Mouse (Mus musculus): ENCODE measurements around the gene Ascc3.

Gene Ascc3

DNA sequence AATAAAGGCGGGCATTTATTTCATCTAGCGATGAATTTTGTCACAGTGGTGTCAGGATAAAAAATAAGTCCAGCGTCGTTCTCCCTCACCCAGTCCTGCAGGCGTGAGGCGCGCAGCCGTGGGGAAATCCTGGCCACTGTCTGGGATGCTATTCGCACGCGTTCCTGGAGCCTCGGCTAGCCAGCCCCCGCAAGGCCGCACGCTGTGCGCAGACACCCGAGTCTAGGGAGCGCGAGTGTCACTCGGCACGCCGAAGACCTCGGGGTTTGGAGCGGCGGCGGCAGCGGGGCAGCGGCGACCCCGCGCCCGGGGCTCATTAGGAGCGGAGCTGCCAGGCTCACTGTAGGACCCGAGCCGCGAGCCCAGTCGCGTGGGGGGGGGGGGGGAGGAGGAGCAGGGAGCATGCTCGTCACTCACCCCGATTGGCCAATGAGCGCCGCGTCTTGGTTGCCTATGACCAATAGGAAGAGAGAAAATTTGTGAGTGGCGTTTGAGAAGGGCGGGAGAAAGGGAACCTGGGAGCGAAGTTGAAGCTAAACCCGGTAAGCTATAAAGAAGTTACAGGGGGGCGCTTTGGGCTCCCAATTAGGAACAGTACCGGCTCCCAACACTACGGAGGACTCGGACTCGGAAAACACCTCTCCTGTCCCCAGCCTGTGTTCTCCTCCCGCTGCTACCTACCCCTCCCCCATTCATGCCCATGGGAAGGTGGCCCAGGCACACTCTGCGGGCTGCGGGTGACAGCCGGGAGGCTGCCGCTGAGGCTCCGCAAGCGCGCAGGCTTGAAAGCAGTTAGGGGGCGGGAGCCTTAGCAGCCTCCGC lies 301.9 kb downstream of the Ascc3 start, which contains the start of gene Sim1:
Gene Sim1 (plus strand): TSS at position 585 of the 822 bp plus-strand sequence.
- peak; percentile 66 for DNase-seq (ENCODE audit: low read depth, low spot score)

DNA sequence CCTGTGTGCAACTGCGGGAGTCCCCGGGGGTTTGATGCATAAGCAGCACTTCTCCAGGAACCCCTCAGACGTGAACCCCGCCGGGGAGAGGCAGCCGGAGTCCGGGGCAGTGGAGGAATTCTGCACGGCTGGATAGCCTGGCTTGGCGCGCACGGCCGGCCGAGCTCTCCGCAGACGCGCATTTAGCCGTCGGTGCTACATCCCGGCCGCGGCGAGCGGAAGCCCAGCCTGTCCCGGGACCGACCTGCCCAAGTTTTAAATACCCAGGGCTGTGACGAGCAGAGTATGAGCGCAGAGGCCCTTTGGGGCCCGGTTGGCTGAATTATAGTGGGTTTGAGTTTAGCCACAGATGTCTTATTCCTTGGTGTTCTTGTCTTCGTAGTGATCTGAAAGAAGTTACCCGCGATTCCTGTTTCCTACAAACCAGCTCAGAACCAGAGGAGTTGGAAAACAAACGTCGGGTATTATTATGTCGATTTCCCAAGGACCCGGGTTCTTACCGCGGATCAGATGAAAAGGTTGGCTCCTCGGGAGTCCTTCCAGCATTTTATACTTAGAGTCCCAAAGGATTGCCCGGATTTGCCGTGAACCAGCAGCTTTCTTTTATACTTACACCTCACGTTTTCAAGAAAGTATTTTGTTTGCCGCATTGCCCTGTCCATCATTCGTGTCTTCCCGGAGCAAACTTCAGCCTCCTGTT lies 302.8 kb downstream of the Ascc3 start:
- DNase-seq (ENCODE audit: low read depth, low spot score): no peak

DNA sequence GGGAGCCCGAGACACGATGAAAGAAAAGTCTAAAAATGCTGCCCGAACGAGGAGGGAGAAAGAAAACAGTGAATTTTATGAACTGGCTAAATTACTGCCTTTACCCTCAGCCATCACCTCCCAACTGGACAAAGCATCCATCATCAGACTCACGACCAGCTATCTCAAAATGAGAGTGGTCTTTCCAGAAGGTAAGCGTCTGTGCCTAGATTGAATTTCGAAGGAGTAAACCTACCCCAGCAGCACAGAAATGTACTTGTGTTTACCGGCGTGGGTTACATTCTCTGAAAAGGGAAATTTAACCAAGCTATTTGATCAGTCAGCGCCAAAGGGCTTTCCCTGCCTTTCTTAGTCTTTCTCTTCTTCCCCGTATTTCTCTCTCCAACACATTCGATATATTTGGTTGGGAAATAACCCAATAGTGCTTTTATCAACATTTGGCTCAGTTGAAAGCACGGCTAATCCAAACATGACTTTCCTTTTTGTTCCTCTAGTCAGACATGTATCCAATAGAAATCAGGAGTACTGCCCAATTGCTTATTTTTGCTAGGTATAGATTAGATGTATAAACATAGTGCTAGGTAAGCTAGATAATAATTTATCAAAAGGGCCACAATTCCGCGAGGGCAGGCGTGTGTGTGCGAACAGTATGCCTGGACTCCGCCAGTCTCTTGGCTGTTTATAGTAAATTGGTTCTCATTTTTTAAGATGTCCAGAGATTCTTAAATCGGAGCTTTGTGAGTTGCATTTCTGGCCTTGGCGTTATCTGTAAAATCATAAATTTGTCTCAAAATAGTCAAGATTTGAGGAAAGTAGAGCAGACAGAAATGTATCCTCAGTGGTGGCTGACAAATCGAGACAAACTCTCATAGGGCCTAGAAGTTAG lies 303.7 kb downstream of the Ascc3 start:
- no peak for DNase-seq (ENCODE audit: low read depth, low spot score)

DNA sequence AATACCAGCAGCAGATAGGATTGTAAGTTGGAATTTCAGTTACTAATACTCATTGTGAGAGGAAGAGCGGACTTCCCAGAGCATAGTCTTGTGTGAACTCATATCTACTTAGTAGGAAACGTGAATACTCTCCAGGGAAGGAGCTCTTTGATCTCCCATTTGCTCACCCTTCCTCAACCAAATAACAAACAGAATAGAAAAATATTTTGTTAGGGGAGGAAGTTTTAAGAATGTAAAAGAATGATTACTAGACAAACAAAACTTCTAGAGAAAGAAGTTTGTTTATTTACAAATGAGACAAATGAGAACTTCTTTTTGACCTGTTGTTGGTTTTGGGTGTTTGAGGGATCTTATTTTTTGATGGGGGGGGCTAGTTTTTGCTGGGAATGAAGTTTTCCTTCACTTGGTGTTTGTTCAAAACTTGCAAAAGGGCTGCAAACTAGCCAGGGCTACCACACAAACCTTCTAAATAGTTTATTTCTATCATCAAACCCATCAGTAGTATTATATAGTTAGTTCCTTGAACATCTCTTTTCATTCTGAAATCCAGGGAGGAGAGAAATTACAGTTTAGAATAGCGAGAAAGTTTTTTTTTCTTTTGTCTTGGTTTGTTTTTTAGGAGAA lies 304.4 kb downstream of the Ascc3 start:
- DNase-seq (ENCODE audit: low read depth, low spot score): no peak

DNA sequence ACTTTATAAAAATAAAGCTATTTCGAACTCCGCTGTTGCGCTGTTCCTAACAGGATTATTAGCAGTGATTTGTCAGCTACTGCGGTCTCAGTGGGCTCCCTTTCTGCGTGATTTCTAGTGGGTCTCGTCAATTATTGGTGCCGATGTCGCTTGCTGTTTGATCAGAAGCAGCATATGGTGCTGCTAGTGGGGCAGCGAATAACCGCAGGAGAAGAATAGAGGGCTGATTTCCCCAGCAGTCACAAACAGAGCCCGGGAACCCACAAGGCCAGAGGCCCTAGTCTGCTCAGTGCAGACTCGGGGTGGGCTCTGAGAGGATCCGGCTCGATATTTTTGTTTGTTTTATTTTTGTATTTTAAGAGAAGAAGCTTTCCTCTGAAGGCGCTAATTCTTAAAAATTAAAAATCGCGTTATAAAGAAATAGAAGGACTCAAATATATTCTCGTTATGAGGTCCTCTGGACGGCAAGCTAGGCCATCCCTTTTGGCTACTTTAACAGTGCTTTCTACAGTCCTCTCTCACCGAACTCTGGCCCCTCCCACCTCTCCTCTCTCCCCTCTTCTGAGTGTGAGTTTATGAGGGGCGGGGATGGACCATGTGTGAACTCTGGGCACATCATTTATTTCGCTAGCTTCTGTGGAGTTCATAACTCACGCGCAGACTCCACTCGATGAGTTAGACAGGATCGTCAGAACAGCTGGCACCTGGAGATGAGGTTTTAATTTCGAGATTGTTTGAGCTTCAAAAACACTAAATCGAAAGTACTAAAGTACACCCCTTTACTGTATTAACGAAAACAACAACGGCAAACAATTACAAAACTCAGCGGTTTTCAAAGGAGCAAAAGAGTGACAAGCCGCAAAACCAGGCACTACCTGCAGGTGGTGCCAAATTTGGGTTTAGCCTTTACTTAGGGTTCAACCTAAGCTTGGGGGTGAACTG lies 305.3 kb downstream of the Ascc3 start:
- peak; percentile 52 for DNase-seq (ENCODE audit: low read depth, low spot score)

DNA sequence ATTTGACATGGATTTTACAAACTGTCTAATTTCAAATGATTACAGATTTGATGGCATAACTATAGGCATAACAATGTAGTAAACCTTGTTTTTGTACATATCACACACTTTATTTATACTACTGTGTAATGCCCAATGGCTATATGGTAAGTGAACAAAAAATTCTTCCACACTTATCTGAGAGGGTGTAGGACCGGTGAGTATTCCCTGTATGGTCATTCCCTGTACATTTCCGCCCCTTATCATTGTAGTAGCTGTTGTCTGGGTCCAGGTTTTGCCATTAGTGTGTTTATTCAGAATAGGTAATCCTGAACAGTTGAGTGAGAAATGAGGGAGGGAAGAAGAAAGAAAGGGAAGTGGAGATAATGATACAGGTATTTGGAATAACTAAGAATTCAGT lies 306.2 kb downstream of the Ascc3 start:
- no peak for DNase-seq (ENCODE audit: low read depth, low spot score)

DNA sequence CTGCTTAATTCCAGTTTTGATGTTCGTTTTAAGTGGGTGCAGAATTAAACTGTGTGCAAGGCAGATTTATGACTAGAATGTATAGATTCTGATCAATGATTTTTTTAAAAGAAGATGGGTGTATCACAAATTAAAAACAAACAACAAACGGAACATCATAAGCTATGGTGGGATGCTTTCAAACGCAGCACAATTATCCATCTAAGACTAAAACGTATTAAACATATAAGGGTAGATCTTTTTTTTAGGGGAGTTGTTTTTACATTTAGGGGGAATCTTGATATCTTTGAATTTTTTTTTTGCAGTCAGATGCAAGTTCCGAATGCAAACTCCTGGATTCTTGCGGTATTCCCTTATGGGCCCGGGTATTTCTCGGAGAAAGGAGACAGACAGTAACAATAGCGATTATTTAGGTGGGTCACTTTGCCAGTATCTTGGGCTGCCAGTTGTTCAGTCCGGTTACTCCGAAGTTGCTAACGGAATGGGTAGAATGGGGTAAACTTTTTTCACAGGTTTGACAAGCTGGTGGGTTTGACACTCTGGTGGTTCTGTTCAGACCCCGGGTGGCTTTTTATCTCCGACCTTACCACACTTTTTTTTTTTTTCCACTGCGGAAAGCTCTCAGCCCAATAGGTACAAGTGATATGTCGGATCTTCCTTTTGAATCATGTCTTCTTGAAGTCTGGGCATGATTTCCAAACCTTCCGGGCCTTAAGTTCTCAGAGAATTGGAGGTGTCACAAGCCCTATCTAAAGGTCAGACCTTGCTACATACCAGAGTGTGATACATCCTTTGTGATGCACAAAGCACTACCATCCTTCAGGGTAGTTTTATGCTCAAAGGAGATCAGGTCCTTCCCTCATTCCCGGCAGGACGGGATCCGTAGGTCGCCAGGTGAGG lies 307.6 kb downstream of the Ascc3 start:
- no peak for DNase-seq (ENCODE audit: low read depth, low spot score)

Measured in CD4-positive, CD25-positive, alpha-beta regulatory T cell, adult 2 months (primary cell).